Mouse (Mus musculus) frontal cortex, postnatal 14 days (tissue): ENCODE results near the gene Rexo4.

Experiments
- DNase-seq, 2 experiments: peaks; one replicate each; pipeline ENCODE4 v3.0.0; 2022; ENCODE audit warnings: low spot score in 2 of 2

Rexo4 gene

DNA sequence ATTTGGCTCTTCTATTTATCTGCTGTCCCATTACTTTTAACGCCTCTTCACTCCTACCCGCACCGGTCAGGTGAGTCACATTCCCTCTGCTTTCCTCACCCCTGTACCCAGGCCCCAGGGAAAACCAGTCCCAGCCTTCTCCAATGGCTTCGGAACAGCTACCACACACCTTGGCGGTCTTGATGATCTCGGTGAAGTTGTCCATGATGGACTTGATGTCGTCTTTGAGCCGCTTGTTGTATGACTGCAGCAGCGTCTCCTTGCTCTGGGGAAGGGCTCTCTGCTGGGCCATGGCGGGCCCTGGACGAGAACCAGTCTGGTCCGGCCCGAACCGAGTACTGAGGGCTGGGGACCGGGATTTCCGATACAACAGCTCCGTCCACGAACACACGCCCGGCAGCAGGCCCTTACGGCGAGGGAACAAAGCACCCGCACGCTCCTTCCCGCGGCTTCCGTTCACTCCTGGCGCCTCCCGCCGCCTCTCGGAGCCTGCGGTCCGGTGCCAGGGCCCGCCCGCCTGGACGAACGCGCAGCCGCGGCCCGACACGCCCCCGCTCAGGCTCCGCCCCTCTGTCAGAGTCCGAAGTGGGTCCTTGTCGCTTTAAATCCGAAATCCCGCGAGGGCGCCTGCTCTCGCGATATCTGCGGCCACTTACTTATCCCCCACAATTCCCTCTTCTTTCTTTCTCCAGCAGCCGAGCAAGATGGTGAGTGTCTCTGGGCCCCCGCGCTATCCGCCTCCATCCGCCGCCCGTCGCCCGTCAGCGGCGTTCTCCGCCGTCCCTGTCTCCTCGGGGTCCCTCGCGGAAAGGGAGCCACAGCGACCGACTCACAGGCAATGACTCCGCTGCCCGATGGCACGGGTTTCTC is 53.8 kb downstream of the Rexo4 start, which contains the start of the genes Med22 and Rpl7a:
Gene Med22, minus strand, starts transcription at position 554 of the 870 bp plus-strand sequence.
Gene Rpl7a, plus strand, starts transcription at position 641 of the 870 bp plus-strand sequence.
- peak; percentile 98 to 100 for DNase-seq

DNA sequence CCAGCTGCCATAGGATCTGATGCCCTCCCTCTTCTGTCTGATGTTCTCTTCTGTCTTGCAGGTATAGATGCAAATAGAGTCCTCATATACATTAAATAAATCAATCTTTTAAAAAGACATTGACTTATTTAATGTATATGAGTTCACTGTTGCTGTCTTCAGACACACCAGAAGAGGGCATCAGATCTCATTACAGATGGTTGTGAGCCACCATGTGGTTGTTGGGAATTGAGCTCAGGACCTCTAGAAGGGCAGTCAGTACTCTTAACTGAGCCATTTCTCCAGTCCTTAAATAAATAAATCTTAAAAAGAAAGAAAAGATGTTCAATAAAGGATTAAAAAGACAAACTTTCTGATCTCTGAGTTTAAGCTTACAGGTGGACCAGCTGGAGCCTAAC is 54.8 kb downstream of the Rexo4 start:
- no peak for DNase-seq

DNA sequence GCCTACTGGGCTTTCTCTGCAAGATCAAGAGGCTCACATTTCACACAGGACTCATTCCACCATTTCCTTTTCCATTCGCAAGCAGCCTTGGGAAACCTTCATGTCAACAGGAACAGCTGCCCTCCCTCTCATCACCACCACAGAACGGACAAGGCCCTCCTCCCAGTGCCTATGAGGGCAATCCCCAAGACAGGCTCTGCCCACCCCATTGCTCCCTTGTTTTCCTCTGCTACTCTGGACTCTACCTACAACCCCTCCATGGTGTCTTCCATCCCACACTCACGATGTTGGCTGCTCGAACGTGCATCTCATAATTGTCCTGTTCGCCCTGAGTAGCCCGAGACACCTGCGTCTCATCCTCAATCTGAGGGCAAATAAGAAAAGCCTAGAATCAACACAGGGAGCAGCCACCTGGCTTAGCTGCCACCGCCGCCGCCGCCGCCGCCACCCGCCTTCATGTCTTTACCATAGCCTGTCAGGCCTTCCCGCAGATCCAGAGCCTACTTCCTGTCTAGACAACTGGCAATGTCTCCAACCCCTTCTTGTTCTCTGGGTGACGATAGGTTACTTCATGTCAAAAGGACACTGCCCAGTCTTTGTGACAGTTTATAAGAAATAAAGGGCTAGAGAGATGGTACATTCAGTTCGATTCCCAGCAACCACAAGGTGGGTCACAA is 55.3 kb downstream of the Rexo4 start:
- no peak for DNase-seq

DNA sequence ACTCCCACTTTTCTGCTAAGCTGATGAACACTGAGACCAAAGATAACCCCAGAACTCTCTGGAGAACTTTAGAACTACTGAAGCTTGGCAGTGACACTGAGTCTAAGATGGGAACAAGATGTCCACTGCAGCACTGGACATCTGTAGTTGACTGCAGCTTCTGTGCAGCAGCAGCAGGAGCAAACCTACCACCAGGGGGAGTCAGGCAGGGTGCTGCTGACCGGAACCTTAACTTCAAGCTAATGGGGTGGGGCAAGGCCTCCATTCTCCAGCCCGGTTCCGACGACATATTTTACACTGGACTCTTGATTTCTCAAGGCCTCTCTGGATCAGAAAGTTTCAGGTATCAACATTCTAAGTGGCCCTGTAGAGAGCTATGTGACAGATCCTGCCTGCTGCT is 57.1 kb downstream of the Rexo4 start:
- no peak for DNase-seq

DNA sequence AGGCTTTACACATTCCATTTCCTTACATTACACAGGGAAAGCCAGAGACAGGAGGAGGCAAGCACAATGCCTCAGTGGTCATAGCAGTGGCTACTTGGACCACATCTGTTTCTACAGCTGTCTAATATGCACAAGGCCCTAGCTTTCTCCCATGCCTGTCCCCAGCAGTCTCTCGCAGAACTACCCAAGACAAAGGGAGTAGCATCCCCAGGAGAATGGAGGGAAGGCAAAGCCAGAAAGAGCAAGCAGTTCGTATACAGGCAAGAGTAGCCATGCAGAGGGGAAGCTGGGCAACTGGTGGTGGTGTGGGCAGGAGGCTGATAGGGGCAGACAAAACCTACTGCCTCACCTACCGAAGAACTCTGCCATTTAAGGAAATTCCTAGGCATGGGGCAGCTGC is 57.8 kb downstream of the Rexo4 start:
- no peak for DNase-seq

DNA sequence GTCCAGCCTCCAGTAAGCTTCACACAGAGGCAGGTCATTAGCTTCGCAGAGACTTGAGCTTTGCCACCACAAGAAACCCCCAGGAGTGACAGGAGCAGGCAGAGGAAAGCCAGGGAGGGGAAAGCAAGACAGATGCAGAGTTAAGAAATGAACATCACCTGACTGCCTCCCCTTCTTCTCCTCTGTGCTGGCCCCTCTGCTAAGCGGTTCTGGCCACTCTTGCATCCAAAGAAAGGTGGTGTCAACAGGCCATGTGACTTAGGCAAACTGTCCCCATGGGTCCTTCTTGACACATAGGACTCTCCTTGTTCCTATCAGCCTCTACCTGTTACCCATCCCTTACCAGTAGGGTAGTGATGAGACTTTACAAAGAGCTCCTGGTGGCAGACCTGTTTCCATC is 58.2 kb downstream of the Rexo4 start:
- no peak for DNase-seq
